Mouse (Mus musculus): Measurements from ENCODE around the gene Itk. TPM values are rescaled to one million over a fixed set of nuclear protein-coding genes. Genes with fewer than 3 reads are reported as not detected.

Itk gene
- polyA plus RNA-seq, 1 experiment = 125 TPM

- H3K4me3 ChIP-seq (ENCODE audit: control insufficient read depth, insufficient read depth, low read length) = no peak overlapping the region
- no peaks in the 10 kb centered on the region for H3K27me3 ChIP-seq (ENCODE audit: control insufficient read depth, insufficient read depth, low read length)
- H3K4me1 ChIP-seq (replicated peaks; ENCODE audit: control insufficient read depth, insufficient read depth, low read length) = peaks cover 36% of the 10 kb centered on the region
- no peaks in the 10 kb centered on the region for H3K36me3 ChIP-seq (ENCODE audit: control insufficient read depth, insufficient read depth, low read length)
- no peak for DNase-seq
- H3K27ac ChIP-seq (ENCODE audit: control insufficient read depth, insufficient read depth, low read length) = no peak overlapping the region
- 91% methylated on average over 12 of the region's 12 CpGs for WGBS
- no peak for TF ChIP-seq POLR2A (IDR thresholded peaks at IDR 0.05; ENCODE audit: control insufficient read depth, extremely low read depth, insufficient read depth, low read length, poor library complexity)
- no peak for TF ChIP-seq CTCF (IDR thresholded peaks at IDR 0.05; ENCODE audit: borderline replicate concordance, control insufficient read depth, extremely low read depth, insufficient read depth, low read length, poor library complexity)
Measured at GRCm38 (mm10) chr11:46401555-46401954, 12.2 kb upstream of the Itk start.

GRCm38 (mm10) chr11:46398933-46399383, 9.6 kb upstream of the Itk start:
- Histone ChIP-seq H3K27ac (ENCODE audit: control insufficient read depth, insufficient read depth, low read length) (peak overlapping the region; percentile 67), H3K27me3 (ENCODE audit: control insufficient read depth, insufficient read depth, low read length) (no peaks in the 10 kb centered on the region), H3K4me1 (replicated peaks; ENCODE audit: control insufficient read depth, insufficient read depth, low read length) (peaks cover 37% of the 10 kb centered on the region), H3K4me3 (ENCODE audit: control insufficient read depth, insufficient read depth, low read length) (0 out of 2 replicates have a peak overlapping the region, but pooled peaks have one; percentile 0), H3K36me3 (ENCODE audit: control insufficient read depth, insufficient read depth, low read length) (no peaks in the 10 kb centered on the region)
- peak; percentile 61 for DNase-seq
- WGBS = 2% methylated on average over 5 of the region's 5 CpGs
- TF ChIP-seq POLR2A (IDR thresholded peaks at IDR 0.05; ENCODE audit: control insufficient read depth, extremely low read depth, insufficient read depth, low read length, poor library complexity) (no peak), CTCF (IDR thresholded peaks at IDR 0.05; ENCODE audit: borderline replicate concordance, control insufficient read depth, extremely low read depth, insufficient read depth, low read length, poor library complexity) (no peak)

- Histone ChIP-seq H3K4me3 (ENCODE audit: control insufficient read depth, insufficient read depth, low read length) (no peak overlapping the region), H3K4me1 (replicated peaks; ENCODE audit: control insufficient read depth, insufficient read depth, low read length) (peaks cover 38% of the 10 kb centered on the region), H3K27me3 (ENCODE audit: control insufficient read depth, insufficient read depth, low read length) (no peaks in the 10 kb centered on the region), H3K36me3 (ENCODE audit: control insufficient read depth, insufficient read depth, low read length) (no peaks in the 10 kb centered on the region), H3K27ac (ENCODE audit: control insufficient read depth, insufficient read depth, low read length) (no peak overlapping the region)
- TF ChIP-seq CTCF (IDR thresholded peaks at IDR 0.05; ENCODE audit: borderline replicate concordance, control insufficient read depth, extremely low read depth, insufficient read depth, low read length, poor library complexity) = no peak
- TF ChIP-seq POLR2A (IDR thresholded peaks at IDR 0.05; ENCODE audit: control insufficient read depth, extremely low read depth, insufficient read depth, low read length, poor library complexity) = no peak
- 79% methylated on average over 4 of the region's 4 CpGs for WGBS
- DNase-seq = no peak
Measured at GRCm38 (mm10) chr11:46398473-46398872, 9.2 kb upstream of the Itk start.

- Histone ChIP-seq H3K4me1 (replicated peaks; ENCODE audit: control insufficient read depth, insufficient read depth, low read length) (peaks cover 42% of the 10 kb centered on the region), H3K36me3 (ENCODE audit: control insufficient read depth, insufficient read depth, low read length) (no peaks in the 10 kb centered on the region), H3K4me3 (ENCODE audit: control insufficient read depth, insufficient read depth, low read length) (no peak overlapping the region), H3K27ac (ENCODE audit: control insufficient read depth, insufficient read depth, low read length) (no peak overlapping the region), H3K27me3 (ENCODE audit: control insufficient read depth, insufficient read depth, low read length) (no peaks in the 10 kb centered on the region)
- WGBS = 89% methylated on average over 2 of the region's 2 CpGs
- DNase-seq = no peak
- TF ChIP-seq POLR2A (IDR thresholded peaks at IDR 0.05; ENCODE audit: control insufficient read depth, extremely low read depth, insufficient read depth, low read length, poor library complexity) (no peak), CTCF (IDR thresholded peaks at IDR 0.05; ENCODE audit: borderline replicate concordance, control insufficient read depth, extremely low read depth, insufficient read depth, low read length, poor library complexity) (no peak)
Measured at GRCm38 (mm10) chr11:46397900-46398299, 8.6 kb upstream of the Itk start.

GRCm38 (mm10) chr11:46396860-46397179, 7.5 kb upstream of the Itk start:
- Histone ChIP-seq H3K27ac (ENCODE audit: control insufficient read depth, insufficient read depth, low read length) (peak overlapping the region; percentile 98), H3K27me3 (ENCODE audit: control insufficient read depth, insufficient read depth, low read length) (no peaks in the 10 kb centered on the region), H3K36me3 (ENCODE audit: control insufficient read depth, insufficient read depth, low read length) (no peaks in the 10 kb centered on the region), H3K4me1 (replicated peaks; ENCODE audit: control insufficient read depth, insufficient read depth, low read length) (peaks cover 41% of the 10 kb centered on the region), H3K4me3 (ENCODE audit: control insufficient read depth, insufficient read depth, low read length) (no peak overlapping the region)
- TF ChIP-seq POLR2A (IDR thresholded peaks at IDR 0.05; ENCODE audit: control insufficient read depth, extremely low read depth, insufficient read depth, low read length, poor library complexity) (no peak), CTCF (IDR thresholded peaks at IDR 0.05; ENCODE audit: borderline replicate concordance, control insufficient read depth, extremely low read depth, insufficient read depth, low read length, poor library complexity) (no peak)
- WGBS = 85% methylated on average over 4 of the region's 4 CpGs
- no peak for DNase-seq

GRCm38 (mm10) chr11:46396167-46396859, 7.0 kb upstream of the Itk start, which contains the start of gene Fam71b:
Gene Fam71b, plus strand, starts transcription at chr11:46396559.
- Histone ChIP-seq H3K36me3 (ENCODE audit: control insufficient read depth, insufficient read depth, low read length) (no peaks in the 10 kb centered on the region), H3K27ac (ENCODE audit: control insufficient read depth, insufficient read depth, low read length) (peak within 1 kb of the TSS; percentile 98), H3K27me3 (ENCODE audit: control insufficient read depth, insufficient read depth, low read length) (no peaks in the 10 kb centered on the region), H3K4me1 (replicated peaks; ENCODE audit: control insufficient read depth, insufficient read depth, low read length) (peaks cover 40% of the 10 kb centered on the region), H3K4me3 (ENCODE audit: control insufficient read depth, insufficient read depth, low read length) (peak within 1 kb of the TSS; percentile 4)
- TF ChIP-seq CTCF (IDR thresholded peaks at IDR 0.05; ENCODE audit: borderline replicate concordance, control insufficient read depth, extremely low read depth, insufficient read depth, low read length, poor library complexity) (no peak), POLR2A (IDR thresholded peaks at IDR 0.05; ENCODE audit: control insufficient read depth, extremely low read depth, insufficient read depth, low read length, poor library complexity) (0 out of 2 replicates have a peak, but pooled peaks have one; percentile 14)
- 22% methylated on average over 13 of the region's 13 CpGs for WGBS
- peak; percentile 63 for DNase-seq

All from thymus, adult 2 months (tissue).